Mouse (Mus musculus): ENCODE results near the gene Krt222.

Gene Krt222

GRCm38 (mm10) chr11:99242056-99242455, 1.8 kb downstream of the Krt222 start:
- in situ Hi-C loops (cut with MseI, MboI) = no loop called here

GRCm38 (mm10) chr11:99238468-99238867, 5.4 kb downstream of the Krt222 start:
- in situ Hi-C loops (cut with MseI, MboI) = no loop called here

GRCm38 (mm10) chr11:99231049-99231816, 12.7 kb downstream of the Krt222 start:
- in situ Hi-C loops (cut with MseI, MboI) = no loop called here

GRCm38 (mm10) chr11:99230261-99231048, 13.4 kb downstream of the Krt222 start, which contains the start of gene Smarce1:
Gene Smarce1 (minus strand): TSS chr11:99231017.
- in situ Hi-C loops (cut with MseI, MboI) = no loop called here

GRCm38 (mm10) chr11:99229641-99230260, 14.1 kb downstream of the Krt222 start:
- in situ Hi-C loops (cut with MseI, MboI) = no loop called here

GRCm38 (mm10) chr11:99226298-99226697, 17.6 kb downstream of the Krt222 start:
- in situ Hi-C loops (cut with MseI, MboI) = no loop called here

GRCm38 (mm10) chr11:99223310-99223709, 20.6 kb downstream of the Krt222 start:
- in situ Hi-C loops (cut with MseI, MboI) = no loop called here

- in situ Hi-C loops (cut with MseI, MboI) = no loop called here
Observed at GRCm38 (mm10) chr11:99221811-99222210, 22.1 kb downstream of the Krt222 start.

- in situ Hi-C loops (cut with MseI, MboI) = no loop called here
Observed at GRCm38 (mm10) chr11:99217248-99217986, 26.5 kb downstream of the Krt222 start.

GRCm38 (mm10) chr11:99216181-99216580, 27.7 kb downstream of the Krt222 start:
- in situ Hi-C loops (cut with MseI, MboI) = no loop called here

GRCm38 (mm10) chr11:99212693-99213092, 31.2 kb downstream of the Krt222 start:
- in situ Hi-C loops (cut with MseI, MboI) = no loop called here

GRCm38 (mm10) chr11:99211964-99212363, 31.9 kb downstream of the Krt222 start:
- in situ Hi-C loops (cut with MseI, MboI) = no loop called here

- in situ Hi-C loops (cut with MseI, MboI) = no loop called here
Observed at GRCm38 (mm10) chr11:99208105-99208669, 35.7 kb downstream of the Krt222 start.

- in situ Hi-C loops (cut with MseI, MboI) = no loop called here
Observed at GRCm38 (mm10) chr11:99207449-99207848, 36.4 kb downstream of the Krt222 start.

- in situ Hi-C loops (cut with MseI, MboI) = no loop called here
Observed at GRCm38 (mm10) chr11:99206954-99207353, 36.9 kb downstream of the Krt222 start.

- in situ Hi-C loops (cut with MseI, MboI) = no loop called here
Observed at GRCm38 (mm10) chr11:99189154-99189582, 54.7 kb downstream of the Krt222 start.

- in situ Hi-C loops (cut with MseI, MboI) = no loop called here
Observed at GRCm38 (mm10) chr11:99187348-99187747, 56.5 kb downstream of the Krt222 start.

- in situ Hi-C loops (cut with MseI, MboI) = no loop called here
Observed at GRCm38 (mm10) chr11:99186836-99187235, 57.0 kb downstream of the Krt222 start.
